Mouse (Mus musculus) forebrain, embryonic 11.5 days (tissue): ENCODE data around the gene Metap1d. TPM values are rescaled to one million over a fixed set of nuclear protein-coding genes. Genes with fewer than 3 reads are reported as not detected.

Source experiments
- ATAC-seq: fragments of 200-750 bp; cut with Nextera tagmentation; replicated peaks from 2 replicates; pipeline ENCODE4 v1.8.0; 2017; ENCODE audit warnings: moderate TSS enrichment; ENCODE audit not compliant: low FRiP score
- DNase-seq: peaks from one replicate; pipeline ENCODE4 v3.0.0-alpha.2; 2017; ENCODE audit warnings: low spot score
- H3K27ac ChIP-seq: fragments of 300-500 bp; sonication (generic); 2 replicates; pipeline ENCODE4 v1.5.1; 2014; ENCODE audit warnings: low read depth, low read length
- H3K27me3 ChIP-seq: fragments of 300-500 bp; sonication (generic); 2 replicates; pipeline ENCODE4 v1.6.1; 2014; ENCODE audit warnings: mild to moderate bottlenecking, low read length, mixed read lengths; ENCODE audit not compliant: control insufficient read depth, insufficient read depth
- H3K36me3 ChIP-seq: fragments of 300-500 bp; sonication (generic); 2 replicates; pipeline ENCODE4 v1.6.1; 2014; ENCODE audit warnings: mild to moderate bottlenecking, low read length, moderate library complexity, mixed read lengths; ENCODE audit not compliant: control insufficient read depth, insufficient read depth
- H3K4me1 ChIP-seq: fragments of 300-500 bp; sonication (generic); replicated peaks from 2 replicates; pipeline ENCODE4 v1.6.1; 2014; ENCODE audit warnings: low read length, mixed read lengths; ENCODE audit not compliant: control insufficient read depth, insufficient read depth
- H3K4me2 ChIP-seq: fragments of 300-500 bp; sonication (generic); 2 replicates; pipeline ENCODE4 v1.6.1; 2014; ENCODE audit warnings: low read depth, mild to moderate bottlenecking, low read length, moderate library complexity, mixed read lengths; ENCODE audit not compliant: severe bottlenecking
- H3K4me3 ChIP-seq: fragments of 300-500 bp; sonication (generic); 2 replicates; pipeline ENCODE4 v1.5.1; 2014; ENCODE audit warnings: low read depth, low read length
- H3K9ac ChIP-seq: fragments of 300-500 bp; sonication (generic); 2 replicates; pipeline ENCODE4 v1.6.1; 2014; ENCODE audit warnings: low read length
- H3K9me3 ChIP-seq: fragments of 300-500 bp; sonication (generic); 2 replicates; pipeline ENCODE4 v1.6.1; 2016; ENCODE audit warnings: low read length, mixed read lengths; ENCODE audit not compliant: control insufficient read depth
- WGBS: fragments of 180-500 bp; shearing (Covaris S2); extraction: QIAGEN DNeasy Blood & Tissue Kit; methylation state at CpG from one replicate; pipeline ENCODE4 v1.1.7; 2014; 5-methylcytosine and 5-hydroxymethylcytosine counted together
- polyA plus RNA-seq: library from polyadenylated mRNA; unstranded; fragments of >200 nt; fragmentation: Nextera tagmentation; extraction: Ambion mirVana; gene quantifications from 2 replicates; pipeline ENCODE4 v1.2.1, GENCODE M21; 2014

The Metap1d gene
- polyA plus RNA-seq, 1 experiment from 2014 or later = 36.5 TPM

- H3K4me1 ChIP-seq = peaks cover 8% of the 10 kb centered on the region; the same call in 1 of the 2 replicates
- no peak overlapping the region for H3K27ac ChIP-seq
- no peaks in the 10 kb centered on the region for H3K9me3 ChIP-seq
- peak overlapping the region; percentile 9; the same call in 1 of the 2 replicates for H3K4me3 ChIP-seq
- peak overlapping the region; percentile 31; the same call in 1 of the 2 replicates for H3K4me2 ChIP-seq
- no peak overlapping the region for H3K9ac ChIP-seq
- no peaks in the 10 kb centered on the region for H3K36me3 ChIP-seq
- DNase-seq (no peak), ATAC-seq (no peak)
- 14% methylated on average over 13 of the region's 13 CpGs for WGBS
- peaks cover 78% of the 10 kb centered on the region for H3K27me3 ChIP-seq
Measured at GRCm38 (mm10) chr2:71524763-71525162, 71.7 kb downstream of the Metap1d start.

- DNase-seq (no peak), ATAC-seq (no peak)
- Histone ChIP-seq H3K4me1 (peaks cover 11% of the 10 kb centered on the region; the same call in 1 of the 2 replicates), H3K9ac (peak overlapping the region; percentile 1; the same call in 1 of the 2 replicates), H3K4me2 (peak overlapping the region; percentile 81), H3K9me3 (no peaks in the 10 kb centered on the region), H3K27me3 (peaks cover 85% of the 10 kb centered on the region), H3K4me3 (peak overlapping the region; percentile 27), H3K27ac (peak overlapping the region; percentile 42; the same call in 1 of the 2 replicates), H3K36me3 (no peaks in the 10 kb centered on the region)
- 2% methylated on average over 10 of the region's 10 CpGs for WGBS
Measured at GRCm38 (mm10) chr2:71526595-71527322, 73.7 kb downstream of the Metap1d start.

- Histone ChIP-seq H3K9ac (peak overlapping the region; percentile 1; the same call in 1 of the 2 replicates), H3K27ac (peak overlapping the region; percentile 42; the same call in 1 of the 2 replicates), H3K4me1 (peaks cover 11% of the 10 kb centered on the region; the same call in 1 of the 2 replicates), H3K4me2 (peak overlapping the region; percentile 81; the same call in 1 of the 2 replicates), H3K27me3 (peaks cover 91% of the 10 kb centered on the region), H3K9me3 (no peaks in the 10 kb centered on the region), H3K4me3 (peak overlapping the region; percentile 27), H3K36me3 (no peaks in the 10 kb centered on the region)
- DNase-seq (peak; percentile 68), ATAC-seq (no peak)
- WGBS = 1% methylated on average over 24 of the region's 24 CpGs
Measured at GRCm38 (mm10) chr2:71527323-71528013, 74.4 kb downstream of the Metap1d start.

GRCm38 (mm10) chr2:71528014-71528713 is 75.1 kb downstream of the Metap1d start, which contains the start of gene Dlx1:
Dlx1 (plus strand) TSS chr2:71528113.
- peaks cover 11% of the 10 kb centered on the region; the same call in 1 of the 2 replicates for H3K4me1 ChIP-seq
- peak within 1 kb of the TSS; percentile 48 for H3K4me3 ChIP-seq
- peak within 1 kb of the TSS; percentile 81 for H3K4me2 ChIP-seq
- no peaks in the 10 kb centered on the region for H3K9me3 ChIP-seq
- peak; percentile 60 for DNase-seq
- 0 out of 2 replicates have a peak, but pooled peaks have one; percentile 11 for ATAC-seq
- H3K27me3 ChIP-seq = peaks cover 91% of the 10 kb centered on the region
- under 1% methylated on average over 26 of the region's 26 CpGs for WGBS
- no peaks in the 10 kb centered on the region for H3K36me3 ChIP-seq
- H3K27ac ChIP-seq = peak within 1 kb of the TSS; percentile 87
- H3K9ac ChIP-seq = peak within 1 kb of the TSS; percentile 76

- Histone ChIP-seq H3K4me1 (peaks cover 9% of the 10 kb centered on the region; the same call in 1 of the 2 replicates), H3K36me3 (no peaks in the 10 kb centered on the region), H3K4me2 (peak overlapping the region; percentile 81), H3K27ac (peak overlapping the region; percentile 87), H3K9ac (peak overlapping the region; percentile 76), H3K9me3 (no peaks in the 10 kb centered on the region), H3K4me3 (peak overlapping the region; percentile 48), H3K27me3 (peaks cover 90% of the 10 kb centered on the region)
- WGBS = under 1% methylated on average over 57 of the region's 57 CpGs
- DNase-seq (peak; percentile 65), ATAC-seq (peak; percentile 32)
Measured at GRCm38 (mm10) chr2:71528714-71529510, 75.8 kb downstream of the Metap1d start.

- Histone ChIP-seq H3K4me1 (peaks cover 9% of the 10 kb centered on the region; the same call in 1 of the 2 replicates), H3K36me3 (no peaks in the 10 kb centered on the region), H3K4me2 (peak overlapping the region; percentile 81), H3K9me3 (no peaks in the 10 kb centered on the region), H3K9ac (peak overlapping the region; percentile 76), H3K4me3 (peak overlapping the region; percentile 48), H3K27me3 (peaks cover 93% of the 10 kb centered on the region), H3K27ac (peak overlapping the region; percentile 87)
- ATAC-seq (peak; percentile 93), DNase-seq (peak; percentile 93)
- under 1% methylated on average over 60 of the region's 60 CpGs for WGBS
Measured at GRCm38 (mm10) chr2:71529511-71530351, 76.7 kb downstream of the Metap1d start.

- peak overlapping the region; percentile 48 for H3K4me3 ChIP-seq
Measured at GRCm38 (mm10) chr2:71530391-71531123, 77.5 kb downstream of the Metap1d start.

More at GRCm38 (mm10) chr2:71530391-71531123, 77.5 kb downstream of the Metap1d start:
- Histone ChIP-seq H3K9ac (peak overlapping the region; percentile 76), H3K9me3 (no peaks in the 10 kb centered on the region), H3K27ac (peak overlapping the region; percentile 87), H3K4me1 (peaks cover 10% of the 10 kb centered on the region; the same call in 1 of the 2 replicates), H3K4me2 (peak overlapping the region; percentile 81), H3K27me3 (peaks cover 91% of the 10 kb centered on the region), H3K36me3 (no peaks in the 10 kb centered on the region)
- ATAC-seq (no peak), DNase-seq (no peak)
- WGBS = under 1% methylated on average over 34 of the region's 34 CpGs
